Mouse (Mus musculus): Measurements from ENCODE around the gene Tsga10. TPM values are rescaled to one million over a fixed set of nuclear protein-coding genes. Genes with fewer than 3 reads are reported as not detected.

Tsga10 gene
- total RNA-seq (2014; rRNA removed) = 14.8 and 15.9 TPM in 2 replicates
- 10.2 and 10.3 TPM in 2 replicates for polyA plus RNA-seq (2015; fragmentation: Nextera tagmentation; extraction: Ambion mirVana)

DNA sequence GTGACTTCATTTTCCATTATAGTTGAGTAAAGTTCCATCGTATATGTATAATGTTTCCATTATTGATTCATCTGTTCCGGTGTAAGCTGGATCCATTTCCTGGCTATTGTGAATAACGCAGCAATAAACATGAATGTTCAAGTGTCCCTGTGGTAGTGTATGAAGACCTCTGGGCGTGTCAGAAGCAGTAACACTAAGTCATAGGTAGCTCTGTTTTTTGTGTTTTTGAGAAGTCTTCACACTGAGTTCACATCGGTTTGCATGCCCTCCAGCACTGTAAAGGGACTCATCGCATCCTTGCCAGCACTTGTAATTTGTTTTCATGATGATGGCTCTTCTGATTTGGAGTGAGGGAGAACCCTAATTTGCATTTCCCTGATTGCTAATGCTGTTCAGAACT, at the start of gene Tsga10:
Tsga10 (minus strand) TSS at position 144 of the 400 bp plus-strand sequence.
- Histone ChIP-seq H3K9ac (peak within 1 kb of the TSS; percentile 63), H3K4me1 (ENCODE audit: insufficient read depth) (no peaks in the 10 kb centered on the region), H3K27me3 (ENCODE audit: insufficient read depth, low read length) (peaks cover 3% of the 10 kb centered on the region; the same call in 1 of the 2 replicates), H3K36me3 (ENCODE audit: insufficient read depth) (no peaks in the 10 kb centered on the region), H3K4me3 (ENCODE audit: low read depth, low read length) (peak within 1 kb of the TSS; percentile 82), H3K27ac (ENCODE audit: low read depth, low read length) (peak within 1 kb of the TSS; percentile 86), H3K4me2 (ENCODE audit: low read depth) (peak within 1 kb of the TSS; percentile 70), H3K9me3 (ENCODE audit: low read length) (no peaks in the 10 kb centered on the region)
- 85% methylated on average over 6 of the region's 6 CpGs for WGBS
- ATAC-seq (no peak), DNase-seq (no peak)
- TF ChIP-seq CTCF (IDR thresholded peaks at IDR 0.05; ENCODE audit: low read depth) = no peak

DNA sequence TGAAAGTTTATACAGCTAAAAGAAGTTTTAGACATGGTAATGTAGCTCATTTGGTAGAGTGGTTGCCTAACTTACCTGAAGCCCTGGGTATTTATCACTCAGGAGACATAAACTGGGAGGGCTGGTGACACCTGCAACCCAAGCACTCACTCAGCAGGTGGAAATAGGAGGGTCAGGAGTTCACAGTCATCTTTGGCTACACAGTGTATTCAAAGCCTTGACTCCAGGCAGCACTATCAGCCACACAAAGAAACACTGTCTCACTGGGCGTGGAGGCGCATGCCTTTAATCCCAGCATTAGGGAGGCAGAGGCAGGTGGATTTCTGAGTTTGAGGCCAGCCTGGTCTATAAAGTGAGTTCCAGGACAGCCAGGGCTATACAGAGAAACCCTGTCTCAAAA, 46.5 kb upstream of the Tsga10 start:
- Histone ChIP-seq H3K27ac (ENCODE audit: low read depth, low read length) (no peak overlapping the region), H3K4me1 (ENCODE audit: insufficient read depth) (no peaks in the 10 kb centered on the region), H3K4me3 (ENCODE audit: low read depth, low read length) (no peak overlapping the region), H3K27me3 (ENCODE audit: insufficient read depth, low read length) (no peaks in the 10 kb centered on the region), H3K9me3 (ENCODE audit: low read length) (no peaks in the 10 kb centered on the region), H3K4me2 (ENCODE audit: low read depth) (no peak overlapping the region), H3K9ac (no peak overlapping the region), H3K36me3 (ENCODE audit: insufficient read depth) (no peaks in the 10 kb centered on the region)
- no peak for ATAC-seq
- no peak for DNase-seq
- TF ChIP-seq CTCF (IDR thresholded peaks at IDR 0.05; ENCODE audit: low read depth) = no peak
- WGBS = 81% methylated on average over 2 of the region's 2 CpGs

DNA sequence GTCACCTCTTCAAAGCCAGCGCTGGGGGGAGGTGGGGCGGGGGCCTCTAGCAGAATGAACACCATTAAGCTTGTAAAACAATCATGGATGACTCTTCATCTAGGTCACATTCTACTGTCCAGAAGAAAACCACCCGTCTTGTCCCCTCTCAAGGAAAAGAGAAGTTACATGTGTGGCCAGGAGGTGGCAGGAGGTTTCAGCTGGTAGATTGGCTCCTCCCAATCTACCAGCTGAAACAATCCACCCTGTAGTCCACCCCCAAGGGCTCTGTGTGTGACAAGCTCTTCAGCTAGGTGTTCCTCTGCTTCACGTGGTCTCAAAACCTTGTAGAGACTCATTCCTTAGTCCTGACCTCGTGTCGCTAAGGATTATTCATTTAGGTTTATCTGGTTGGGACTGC, 36.9 kb upstream of the Tsga10 start:
- Histone ChIP-seq H3K36me3 (ENCODE audit: insufficient read depth) (peaks cover 23% of the 10 kb centered on the region), H3K27ac (ENCODE audit: low read depth, low read length) (no peak overlapping the region), H3K9me3 (ENCODE audit: low read length) (no peaks in the 10 kb centered on the region), H3K4me2 (ENCODE audit: low read depth) (no peak overlapping the region), H3K9ac (no peak overlapping the region), H3K4me3 (ENCODE audit: low read depth, low read length) (no peak overlapping the region), H3K4me1 (ENCODE audit: insufficient read depth) (no peaks in the 10 kb centered on the region), H3K27me3 (ENCODE audit: insufficient read depth, low read length) (no peaks in the 10 kb centered on the region)
- peak; percentile 21 for DNase-seq
- TF ChIP-seq CTCF (IDR thresholded peaks at IDR 0.05; ENCODE audit: low read depth) = peak; percentile 40
- WGBS = 40% methylated on average over 6 of the region's 6 CpGs
- ATAC-seq = peak; percentile 58

DNA sequence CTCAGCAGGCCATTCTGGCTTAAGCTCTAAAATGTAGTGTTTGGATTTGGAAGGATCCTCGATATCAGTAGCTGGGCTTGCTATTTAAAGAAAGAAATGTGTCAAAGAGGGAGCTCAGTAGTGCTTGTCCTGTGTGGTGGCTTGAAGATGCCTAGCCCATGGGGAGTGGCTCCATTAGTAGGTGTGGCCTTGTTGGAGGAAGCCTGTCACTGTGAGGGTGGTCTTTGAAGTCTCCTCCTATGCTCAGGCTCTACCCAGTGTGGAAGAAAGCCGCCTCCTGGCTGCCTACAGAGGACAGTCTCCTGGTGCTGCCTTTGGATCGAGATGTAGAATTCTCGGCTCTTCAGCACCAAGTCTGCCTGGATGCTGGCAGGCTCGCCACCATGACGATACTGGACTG, 34.1 kb upstream of the Tsga10 start:
- no peak overlapping the region for H3K4me3 ChIP-seq (ENCODE audit: low read depth, low read length)
- no peak overlapping the region for H3K4me2 ChIP-seq (ENCODE audit: low read depth)
- DNase-seq = no peak
- no peaks in the 10 kb centered on the region for H3K4me1 ChIP-seq (ENCODE audit: insufficient read depth)
- no peak for ATAC-seq
- 50% methylated on average over 6 of the region's 6 CpGs for WGBS
- H3K36me3 ChIP-seq (ENCODE audit: insufficient read depth) = peaks cover 41% of the 10 kb centered on the region
- H3K9ac ChIP-seq = no peak overlapping the region
- no peaks in the 10 kb centered on the region for H3K9me3 ChIP-seq (ENCODE audit: low read length)
- no peaks in the 10 kb centered on the region for H3K27me3 ChIP-seq (ENCODE audit: insufficient read depth, low read length)
- H3K27ac ChIP-seq (ENCODE audit: low read depth, low read length) = no peak overlapping the region
- TF ChIP-seq CTCF (IDR thresholded peaks at IDR 0.05; ENCODE audit: low read depth) = no peak

DNA sequence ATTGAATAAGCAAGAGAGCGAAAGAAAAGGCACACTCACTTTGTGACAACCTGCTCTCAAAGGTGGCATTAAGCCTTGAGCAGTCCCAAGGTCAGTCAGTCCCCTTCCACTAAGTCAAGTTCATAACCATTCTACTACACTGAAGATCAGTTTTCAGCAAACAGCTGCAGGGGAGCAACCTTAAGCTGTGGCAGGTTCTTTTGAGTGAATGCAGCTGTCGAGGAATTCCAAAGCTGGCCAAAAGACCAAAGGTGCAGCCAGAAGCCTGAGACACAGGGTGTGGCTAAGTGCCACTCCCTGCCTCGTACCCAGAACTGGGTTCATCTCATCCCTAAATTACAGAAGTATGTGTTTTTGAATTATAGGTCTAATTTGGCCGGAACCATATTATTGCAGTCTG, 33.6 kb upstream of the Tsga10 start:
- no peak overlapping the region for H3K4me3 ChIP-seq (ENCODE audit: low read depth, low read length)
- WGBS = 88% methylated on average over 4 of the region's 4 CpGs
- no peak for DNase-seq
- no peaks in the 10 kb centered on the region for H3K27me3 ChIP-seq (ENCODE audit: insufficient read depth, low read length)
- H3K9ac ChIP-seq = no peak overlapping the region
- no peaks in the 10 kb centered on the region for H3K9me3 ChIP-seq (ENCODE audit: low read length)
- no peak overlapping the region for H3K27ac ChIP-seq (ENCODE audit: low read depth, low read length)
- peaks cover 45% of the 10 kb centered on the region for H3K36me3 ChIP-seq (ENCODE audit: insufficient read depth)
- no peaks in the 10 kb centered on the region for H3K4me1 ChIP-seq (ENCODE audit: insufficient read depth)
- no peak for TF ChIP-seq CTCF (IDR thresholded peaks at IDR 0.05; ENCODE audit: low read depth)
- ATAC-seq = no peak
- no peak overlapping the region for H3K4me2 ChIP-seq (ENCODE audit: low read depth)

DNA sequence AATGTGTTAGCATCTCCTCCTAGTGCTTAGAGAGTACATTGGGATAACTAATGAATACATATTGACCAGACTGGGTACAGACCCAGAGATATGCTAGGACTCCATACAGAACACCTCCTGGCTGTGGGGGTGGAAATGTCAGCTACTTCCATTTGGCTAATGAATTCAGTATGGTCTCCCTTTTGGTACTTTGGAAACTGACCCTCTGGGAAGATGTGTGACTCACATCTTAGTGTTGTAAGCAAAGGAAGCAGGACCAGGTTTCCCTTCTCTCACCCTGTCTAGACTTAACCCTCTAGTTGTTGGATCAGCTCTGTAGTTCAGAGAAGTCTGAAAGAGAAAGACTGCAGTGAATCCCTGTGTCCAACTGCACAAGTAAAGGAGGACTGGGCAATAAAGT, 28.4 kb upstream of the Tsga10 start:
- Histone ChIP-seq H3K36me3 (ENCODE audit: insufficient read depth) (peaks cover 39% of the 10 kb centered on the region), H3K4me2 (ENCODE audit: low read depth) (no peak overlapping the region), H3K4me3 (ENCODE audit: low read depth, low read length) (no peak overlapping the region), H3K4me1 (ENCODE audit: insufficient read depth) (peaks cover under 1% of the 10 kb centered on the region; the same call in 1 of the 2 replicates), H3K9ac (no peak overlapping the region), H3K27ac (ENCODE audit: low read depth, low read length) (no peak overlapping the region), H3K27me3 (ENCODE audit: insufficient read depth, low read length) (no peaks in the 10 kb centered on the region), H3K9me3 (ENCODE audit: low read length) (no peaks in the 10 kb centered on the region)
- ATAC-seq (no peak), DNase-seq (no peak)
- no peak for TF ChIP-seq CTCF (IDR thresholded peaks at IDR 0.05; ENCODE audit: low read depth)

DNA sequence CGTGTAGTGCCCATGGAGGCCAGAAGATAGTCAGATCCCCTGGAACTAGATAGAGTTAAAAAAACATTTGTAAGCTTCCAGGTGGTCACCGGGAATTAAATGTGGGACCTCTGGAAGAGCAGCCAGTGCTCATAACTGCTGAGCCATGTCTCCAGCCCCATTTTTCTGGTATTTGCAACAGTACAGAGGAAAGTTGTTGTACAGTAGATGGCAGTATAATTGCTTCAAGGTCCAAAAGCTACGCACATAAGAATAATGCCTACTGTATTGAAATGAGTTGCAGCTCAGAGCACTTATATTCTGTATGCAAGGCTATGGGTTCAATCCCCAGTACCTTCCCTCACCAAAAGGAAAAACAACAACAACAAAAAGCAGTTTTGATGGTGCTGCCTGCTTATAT, 25.2 kb upstream of the Tsga10 start:
- peak; percentile 62 for TF ChIP-seq CTCF (IDR thresholded peaks at IDR 0.05; ENCODE audit: low read depth)
- no peak overlapping the region for H3K27ac ChIP-seq (ENCODE audit: low read depth, low read length)
- H3K4me3 ChIP-seq (ENCODE audit: low read depth, low read length) = peak overlapping the region; percentile 62
- peak; percentile 30; the same call in 1 of the 2 replicates for ATAC-seq
- peak; percentile 31 for DNase-seq
- peak overlapping the region; percentile 65 for H3K4me2 ChIP-seq (ENCODE audit: low read depth)
- H3K9ac ChIP-seq = no peak overlapping the region
- peaks cover 6% of the 10 kb centered on the region; the same call in 1 of the 2 replicates for H3K4me1 ChIP-seq (ENCODE audit: insufficient read depth)
- H3K36me3 ChIP-seq (ENCODE audit: insufficient read depth) = peaks cover 18% of the 10 kb centered on the region; the same call in 1 of the 2 replicates
- H3K27me3 ChIP-seq (ENCODE audit: insufficient read depth, low read length) = no peaks in the 10 kb centered on the region
- no peaks in the 10 kb centered on the region for H3K9me3 ChIP-seq (ENCODE audit: low read length)
- WGBS = 54% methylated on average over 3 of the region's 3 CpGs

Measured in forebrain, postnatal 0 days (tissue).